In the genomic region with DNA sequence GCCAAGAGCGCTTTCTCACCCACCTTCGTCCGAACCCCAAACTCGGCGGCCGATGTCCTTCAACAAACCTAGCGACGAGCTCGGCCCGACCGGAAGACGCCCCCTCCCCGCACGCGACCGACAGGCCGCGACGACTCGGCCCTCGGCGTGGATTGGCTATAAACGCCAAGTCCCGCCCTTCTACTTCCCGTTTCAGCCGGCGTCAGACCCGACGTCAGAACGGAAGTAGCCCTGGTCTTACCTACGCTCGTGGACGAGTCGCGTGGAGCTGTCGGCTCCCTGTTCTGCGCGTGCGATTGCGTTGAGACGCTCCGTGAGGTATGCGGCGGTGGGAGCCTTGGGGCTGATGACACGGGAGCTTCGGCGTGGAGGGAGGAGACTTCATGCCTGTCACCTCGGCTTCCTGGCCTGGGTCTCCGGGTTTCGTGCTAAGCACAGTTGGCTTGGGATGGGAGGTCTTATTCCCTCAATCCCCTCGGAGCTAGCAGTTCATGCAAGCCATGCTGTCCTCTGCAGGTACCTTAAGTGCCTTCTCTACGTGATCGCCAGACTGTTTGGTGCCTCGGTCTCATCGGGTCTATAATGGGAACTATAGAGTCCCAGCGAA, we compare ENCODE assay signal across 8 mouse cellular contexts. TPM values are rescaled to one million over a fixed set of nuclear protein-coding genes. Genes with fewer than 3 reads are reported as not detected.
A peak's percentile ranks its signal among the peaks of the same experiment; 100 is the strongest.
DNase-seq lines count a peak whose midpoint lies in the region; ATAC-seq lines count a peak whose summit lies in the region.

TSS of gene Usmg5 (minus strand) at position 98 of the 607 bp plus-strand sequence.
TSS of gene Pdcd11 (plus strand) at position 219 of the 607 bp plus-strand sequence.

- DNase-seq in adrenal gland, adult (ENCODE audit: inconsistent age in 2 of 2, low spot score in 1 of 2), result peak; percentile 97 to 98
- DNase-seq in embryo, embryonic 10.5 days (ENCODE audit: low spot score), result peak; percentile 98
- DNase-seq in gastrocnemius, postnatal 14 days, result peak; percentile 95
- peak; percentile 97 for DNase-seq in left cerebral cortex, postnatal 10 days (ENCODE audit: extremely low spot score in 1 of 2, low spot score in 2 of 2)
- peak; percentile 98 for DNase-seq in right cerebral cortex, postnatal 25 days
- DNase-seq in urinary bladder, postnatal 4 days (ENCODE audit: low spot score in 2 of 2), result peak; percentile 90 to 96

- ATAC-seq in inflammation-experienced regulatory T-cells, adult 6 months, result peak; percentile 96
- peak; percentile 97 for ATAC-seq in megakaryocyte-erythroid progenitor cell, adult 5-6 weeks (replicated peaks; ENCODE audit: low FRiP score, low TSS enrichment, poor library complexity, severe bottlenecking)

- intact Hi-C loops in gastrocnemius, postnatal 14 days (cut with DNase I; ENCODE audit: low total_unique reads), result no loop called here
- intact Hi-C loops in left cerebral cortex, postnatal 10 days (cut with DNase I), result no loop called here

RNA-seq across cellular contexts. Expression of gene Usmg5, which starts in this region (rescaled TPM):
- 1,000 to 10,000 TPM; 1,075 to 1,222 TPM for total RNA-seq in gastrocnemius, postnatal 14 days (2021)
- polyA plus RNA-seq in inflammation-experienced regulatory T-cells, adult 6 months (2017; shearing (Covaris generic)), result 100 to 1,000 TPM; 223 to 391 (median 299) TPM
- 100 to 1,000 TPM; 816 to 827 TPM for total RNA-seq in left cerebral cortex, postnatal 10 days (2021)
- total RNA-seq in megakaryocyte-erythroid progenitor cell, adult 5-6 weeks (2014; fragmentation: Nextera tagmentation), result 709 and 727 TPM in 2 replicates
- 667 and 899 TPM in 2 replicates for total RNA-seq in megakaryocyte-erythroid progenitor cell, adult 5-6 weeks (2017)

RNA-seq across cellular contexts. Expression of gene Pdcd11, which starts in this region (rescaled TPM):
- total RNA-seq in gastrocnemius, postnatal 14 days (2021), result 1 to 10 TPM; 6.8 to 8.3 TPM
- 1 to 10 TPM; 5.9 to 8.5 (median 7.3) TPM for polyA plus RNA-seq in inflammation-experienced regulatory T-cells, adult 6 months (2017; shearing (Covaris generic))
- 10 to 100 TPM; 14.2 to 14.8 TPM for total RNA-seq in left cerebral cortex, postnatal 10 days (2021)
- 31.9 and 42.3 TPM in 2 replicates for total RNA-seq in megakaryocyte-erythroid progenitor cell, adult 5-6 weeks (2014; fragmentation: Nextera tagmentation)
- 38.0 and 42.3 TPM in 2 replicates for total RNA-seq in megakaryocyte-erythroid progenitor cell, adult 5-6 weeks (2017)

Comparison
In these comparisons a context has a peak if more than half of its experiments do, and no peak if none do; other contexts are left out.
1. Peak in every context shown above with its lines: DNase-seq and ATAC-seq.